Mouse (Mus musculus) kidney, adult 9 months (tissue): Measurements from ENCODE around the gene Etv6.

ENCODE experiments used
- DNase-seq: peaks from one replicate; pipeline ENCODE4 v3.0.0; 2022

The Etv6 gene

GRCm38 (mm10) chr6:134218441-134218840 lies 182.9 kb downstream of the Etv6 start:
- DNase-seq = no peak

- DNase-seq = peak; percentile 41
These were observed 183.9 kb downstream of the Etv6 start for GRCm38 (mm10) chr6:134219358-134219757.

- DNase-seq = peak; percentile 68
These were observed 184.8 kb downstream of the Etv6 start for GRCm38 (mm10) chr6:134220209-134220777.

GRCm38 (mm10) chr6:134222248-134222929 lies 186.9 kb downstream of the Etv6 start:
- DNase-seq = peak; percentile 92

- DNase-seq = no peak
These were observed 190.1 kb downstream of the Etv6 start for GRCm38 (mm10) chr6:134225564-134225963.

GRCm38 (mm10) chr6:134226349-134227169 lies 191.1 kb downstream of the Etv6 start:
- peak; percentile 67 for DNase-seq

- no peak for DNase-seq
These were observed 200.8 kb downstream of the Etv6 start for GRCm38 (mm10) chr6:134236311-134236710.

- no peak for DNase-seq
These were observed 203.0 kb downstream of the Etv6 start for GRCm38 (mm10) chr6:134238455-134238854.

- DNase-seq = no peak
These were observed 205.5 kb downstream of the Etv6 start for GRCm38 (mm10) chr6:134240988-134241387.

- peak; percentile 70 for DNase-seq
These were observed 207.6 kb downstream of the Etv6 start for GRCm38 (mm10) chr6:134243119-134243518.

- DNase-seq = peak; percentile 89
These were observed 208.0 kb downstream of the Etv6 start for GRCm38 (mm10) chr6:134243546-134243945.

GRCm38 (mm10) chr6:134244071-134244470 lies 208.6 kb downstream of the Etv6 start:
- DNase-seq = no peak

- DNase-seq = no peak
These were observed 210.6 kb downstream of the Etv6 start for GRCm38 (mm10) chr6:134246109-134246508.

- no peak for DNase-seq
These were observed 211.8 kb downstream of the Etv6 start for GRCm38 (mm10) chr6:134247324-134247723.

GRCm38 (mm10) chr6:134248720-134249119 lies 213.2 kb downstream of the Etv6 start:
- DNase-seq = peak; percentile 63

- no peak for DNase-seq
These were observed 215.3 kb downstream of the Etv6 start for GRCm38 (mm10) chr6:134250764-134251163.

- DNase-seq = no peak
These were observed 215.9 kb downstream of the Etv6 start for GRCm38 (mm10) chr6:134251364-134251763.

- no peak for DNase-seq
These were observed 216.7 kb downstream of the Etv6 start for GRCm38 (mm10) chr6:134252081-134252755.

GRCm38 (mm10) chr6:134256369-134256768 lies 220.9 kb downstream of the Etv6 start:
- no peak for DNase-seq

GRCm38 (mm10) chr6:134259913-134260312 lies 224.4 kb downstream of the Etv6 start:
- DNase-seq = no peak

- DNase-seq = no peak
These were observed 226.4 kb downstream of the Etv6 start for GRCm38 (mm10) chr6:134261904-134262303.

GRCm38 (mm10) chr6:134262383-134262782 lies 226.9 kb downstream of the Etv6 start:
- no peak for DNase-seq

GRCm38 (mm10) chr6:134262911-134263607 lies 227.6 kb downstream of the Etv6 start:
- DNase-seq = no peak
